Comparison of ENCODE assay signal across 25 mouse cellular contexts in the genomic region with DNA sequence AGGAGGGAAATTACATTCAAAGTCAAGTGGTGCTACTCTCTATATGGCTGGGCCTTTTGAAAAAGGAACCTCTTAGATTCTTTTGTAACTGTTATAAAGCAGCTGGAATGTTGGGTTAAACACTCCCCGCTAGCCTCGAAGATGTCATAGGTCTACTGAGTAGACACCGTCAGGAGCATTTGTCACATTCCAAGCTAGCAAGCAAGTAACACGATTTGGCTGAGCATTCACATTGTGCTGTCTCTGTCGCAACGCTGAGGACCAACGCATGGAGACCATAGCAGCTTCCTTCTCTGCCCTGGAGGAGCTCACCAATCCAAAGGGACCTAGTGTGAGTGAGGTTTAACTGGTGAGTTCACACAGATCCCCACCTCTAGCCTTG.
"Had no signal": no experiment of that assay in that cellular context is flagged by ENCODE, and none has a peak within 500 bp of the region (broad histone marks: within the 10 kb centered on the region; RNA-seq: fewer than 3 reads in every experiment).

No protein-coding gene starts in this region.

- H3K9me3 ChIP-seq: limb, embryonic 12.5 days; limb, embryonic 15.5 days; megakaryocyte, embryonic 14.5 days; midbrain, embryonic 10.5 days; midbrain, embryonic 13.5 days; neural tube, embryonic 12.5 days; neural tube, embryonic 15.5 days had no signal

- H3K9ac ChIP-seq: limb, embryonic 12.5 days; limb, embryonic 15.5 days; liver, embryonic 14.5 days; liver, postnatal 0 days; midbrain, embryonic 13.5 days; neural tube, embryonic 12.5 days; neural tube, embryonic 15.5 days had no signal

- DNase-seq: kidney, adult 18-20 months; kidney, adult 9 months; kidney, postnatal 10 days; kidney, postnatal 36 days; layer of hippocampus, postnatal 36 days; liver, postnatal 0 days; right cerebral cortex, adult 18-20 months; right cerebral cortex, postnatal 14 days; right cerebral cortex, postnatal 4 days; thymus, adult 2 months; thymus, postnatal 14 days; thymus, postnatal 4 days had no signal

- H3K27ac ChIP-seq: left cerebral cortex, adult 2 months; limb, embryonic 12.5 days; limb, embryonic 15.5 days; liver, embryonic 14.5 days; midbrain, embryonic 10.5 days; midbrain, embryonic 13.5 days; neural tube, embryonic 12.5 days; neural tube, embryonic 15.5 days; stomach, postnatal 0 days had no signal

- H3K4me2 ChIP-seq: limb, embryonic 12.5 days; limb, embryonic 15.5 days; liver, embryonic 11.5 days; midbrain, embryonic 13.5 days; neural tube, embryonic 12.5 days; neural tube, embryonic 15.5 days had no signal

- H3K36me3 ChIP-seq: limb, embryonic 12.5 days; limb, embryonic 15.5 days; midbrain, embryonic 10.5 days; midbrain, embryonic 13.5 days; neural tube, embryonic 12.5 days; neural tube, embryonic 15.5 days had no signal

- H3K27me3 ChIP-seq: limb, embryonic 12.5 days; limb, embryonic 15.5 days; megakaryocyte, embryonic 14.5 days had no signal

- ATAC-seq: inflammation-experienced regulatory T-cells, adult 6 months; intestine, embryonic 16.5 days; liver, postnatal 0 days; midbrain, embryonic 13.5 days had no signal

- H3K4me3 ChIP-seq: left cerebral cortex, adult 2 months; limb, embryonic 12.5 days; limb, embryonic 15.5 days; megakaryocyte, embryonic 14.5 days; midbrain, embryonic 10.5 days; midbrain, embryonic 13.5 days; neural tube, embryonic 12.5 days; neural tube, embryonic 15.5 days had no signal
